Mouse (Mus musculus) embryonic facial prominence, embryonic 11.5 days (tissue): ENCODE measurements around the gene Vmn2r63. TPM values are rescaled to one million over a fixed set of nuclear protein-coding genes. Genes with fewer than 3 reads are reported as not detected.

Source experiments
- microRNA-seq: library from miRNA; unstranded; fragments of <30 nt; microRNA quantifications from one replicate; pipeline ENCODE4, GENCODE M21; 2016; ENCODE audit warnings: borderline number of aligned reads
- polyA plus RNA-seq: library from polyadenylated mRNA; unstranded; fragments of >200 nt; fragmentation: Nextera tagmentation; extraction: Ambion mirVana; gene quantifications from 2 replicates; pipeline ENCODE4 v1.2.1, GENCODE M21; 2014

The Vmn2r63 gene
- polyA plus RNA-seq, 1 experiment from 2014 or later: not detected

Small RNA genes lying within 50 kb of the gene (microRNA-seq; reads per million reads assigned to microRNA genes)
- gene Gm23256: not detected

Other genes starting within 250 kb of the Vmn2r63 start
- gene Zfp975, start 241.1 kb downstream of the Vmn2r63 start, polyA plus RNA-seq: 11.6 and 11.8 TPM in 2 replicates
- not detected in 2 replicates for gene Gm17067, start 206.8 kb downstream of the Vmn2r63 start, polyA plus RNA-seq
- not detected in 2 replicates for gene Vmn2r62, start 140.3 kb downstream of the Vmn2r63 start, polyA plus RNA-seq
- not detected in 2 replicates for gene Gm2381, start 66.6 kb downstream of the Vmn2r63 start, polyA plus RNA-seq
- gene Gm9268, start 84.9 kb upstream of the Vmn2r63 start, polyA plus RNA-seq: not detected in 2 replicates
- gene Zfp936, start 180.4 kb upstream of the Vmn2r63 start, polyA plus RNA-seq: not detected in 2 replicates